Mouse (Mus musculus) frontal cortex, adult 2 months (tissue): ENCODE results near the gene 1810009A15Rik. TPM values are rescaled to one million over a fixed set of nuclear protein-coding genes. Genes with fewer than 3 reads are reported as not detected.
"Not testable (repeated sequence)": the region's sequence is repeated elsewhere in the genome, so short reads cannot be mapped to it uniquely, and the experiment has no call there.

ENCODE experiments used
- DNase-seq, 2 experiments: peaks; one replicate each; pipeline ENCODE4 v3.0.0; 2022; ENCODE audit warnings: low spot score in 1 of 2; ENCODE audit errors: extremely low spot score in 1 of 2
- polyA plus RNA-seq: library from polyadenylated mRNA; depleted of rRNA; stranded (reverse); fragments of >200 nt; gene quantifications from 2 replicates; pipeline ENCODE4 v1.2.3, GENCODE M21; 2012; rRNA removed

Gene 1810009A15Rik
- polyA plus RNA-seq, result 36.6 and 41.3 TPM in 2 replicates

GRCm38 (mm10) chr19:8888511-8889385 is at the start of gene 1810009A15Rik, which contains the start of gene Gm49416:
Gene 1810009A15Rik, plus strand, starts transcription at chr19:8888853.
Gene Gm49416, plus strand, starts transcription at chr19:8888926.
- DNase-seq, result peak; percentile 88 to 96

- peak; percentile 89 to 90 for DNase-seq
Observed at GRCm38 (mm10) chr19:8839103-8839907, 49.3 kb upstream of the 1810009A15Rik start, which contains the start of gene Gng3. Gene Gng3, minus strand, starts transcription at chr19:8839194.

- DNase-seq, result peak in 1 of 2 experiments; percentile 78
Observed at GRCm38 (mm10) chr19:8839908-8840791, 48.5 kb upstream of the 1810009A15Rik start.

GRCm38 (mm10) chr19:8841012-8841411 is 47.6 kb upstream of the 1810009A15Rik start:
- no peak for DNase-seq

GRCm38 (mm10) chr19:8842961-8843360 is 45.7 kb upstream of the 1810009A15Rik start:
- no peak for DNase-seq

- DNase-seq, result peak in 1 of 2 experiments; percentile 91
Observed at GRCm38 (mm10) chr19:8844371-8845129, 44.1 kb upstream of the 1810009A15Rik start.

GRCm38 (mm10) chr19:8848356-8848755 is 40.3 kb upstream of the 1810009A15Rik start:
- no peak for DNase-seq

- no peak for DNase-seq
Observed at GRCm38 (mm10) chr19:8850402-8850901, 38.2 kb upstream of the 1810009A15Rik start, which contains the start of gene Lrrn4cl. Gene Lrrn4cl, plus strand, starts transcription at chr19:8850768.

GRCm38 (mm10) chr19:8851639-8852038 is 37.0 kb upstream of the 1810009A15Rik start:
- no peak for DNase-seq

- DNase-seq, result no peak
Observed at GRCm38 (mm10) chr19:8852236-8852928, 36.3 kb upstream of the 1810009A15Rik start.

GRCm38 (mm10) chr19:8853117-8853516 is 35.5 kb upstream of the 1810009A15Rik start:
- no peak for DNase-seq

GRCm38 (mm10) chr19:8857689-8858088 is 31.0 kb upstream of the 1810009A15Rik start:
- no peak for DNase-seq

GRCm38 (mm10) chr19:8859018-8859417 is 29.6 kb upstream of the 1810009A15Rik start:
- no peak for DNase-seq

- no peak for DNase-seq
Observed at GRCm38 (mm10) chr19:8864265-8864664, 24.4 kb upstream of the 1810009A15Rik start.

GRCm38 (mm10) chr19:8870381-8870780 is 18.3 kb upstream of the 1810009A15Rik start:
- DNase-seq, result not testable (repeated sequence)

- DNase-seq, result no peak
Observed at GRCm38 (mm10) chr19:8870838-8871237, 17.8 kb upstream of the 1810009A15Rik start.

GRCm38 (mm10) chr19:8871267-8872186 is 17.1 kb upstream of the 1810009A15Rik start, which contains the start of gene Ubxn1:
Gene Ubxn1, plus strand, starts transcription at chr19:8871496.
- peak; percentile 97 to 99 for DNase-seq
